Mouse (Mus musculus) lung, postnatal 4 days (tissue): ENCODE measurements at regions not wholly inside any gene's neighbourhood (a gene's known extent, or its start where the extent isn't known, plus 50 kb on each side); places are given as distances from the start of the nearest gene placed in this dataset.

Experiments
- DNase-seq, 2 experiments: peaks; one replicate each; pipeline ENCODE4 v3.0.0; 2021

DNA sequence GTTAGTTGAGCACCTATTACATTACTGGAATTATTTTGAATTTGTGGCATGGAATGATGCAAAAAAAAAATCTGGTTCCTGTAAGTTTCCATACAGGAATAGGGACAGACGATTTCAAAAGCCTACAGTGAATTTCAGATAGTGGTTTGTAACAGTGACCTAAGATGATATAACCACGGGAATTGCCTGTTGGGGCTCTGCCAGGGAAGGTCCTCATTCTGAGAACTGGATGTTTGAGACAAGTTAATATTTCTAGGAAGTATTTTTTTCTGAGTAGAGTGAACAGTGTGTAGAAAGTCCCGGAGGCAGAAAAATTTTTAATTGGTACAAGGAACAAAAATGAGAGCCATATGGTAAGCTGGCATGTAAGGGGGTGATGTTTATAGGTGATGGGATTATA, 171.3 kb upstream of the Prickle1 start:
- no peak for DNase-seq

DNA sequence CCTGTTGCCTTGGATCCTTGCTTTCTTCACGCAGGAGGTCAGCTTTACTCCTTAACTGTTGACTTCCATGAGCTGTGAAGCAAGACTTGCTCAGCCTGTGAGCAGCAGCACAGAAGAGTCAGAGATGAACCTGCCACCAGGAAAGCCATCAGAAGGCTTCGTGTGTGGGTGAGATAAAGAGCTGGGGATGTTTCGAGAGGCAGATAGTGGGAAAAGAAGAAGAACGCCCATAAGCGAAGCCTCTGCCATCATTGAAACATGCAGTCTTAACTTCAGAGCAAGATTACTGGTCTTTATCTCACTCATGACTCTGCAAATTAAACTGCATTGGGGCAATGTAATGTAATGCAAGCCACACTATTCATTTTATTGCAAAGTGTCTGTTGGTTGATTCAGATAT, 167.4 kb upstream of the Prickle1 start:
- DNase-seq, result no peak

DNA sequence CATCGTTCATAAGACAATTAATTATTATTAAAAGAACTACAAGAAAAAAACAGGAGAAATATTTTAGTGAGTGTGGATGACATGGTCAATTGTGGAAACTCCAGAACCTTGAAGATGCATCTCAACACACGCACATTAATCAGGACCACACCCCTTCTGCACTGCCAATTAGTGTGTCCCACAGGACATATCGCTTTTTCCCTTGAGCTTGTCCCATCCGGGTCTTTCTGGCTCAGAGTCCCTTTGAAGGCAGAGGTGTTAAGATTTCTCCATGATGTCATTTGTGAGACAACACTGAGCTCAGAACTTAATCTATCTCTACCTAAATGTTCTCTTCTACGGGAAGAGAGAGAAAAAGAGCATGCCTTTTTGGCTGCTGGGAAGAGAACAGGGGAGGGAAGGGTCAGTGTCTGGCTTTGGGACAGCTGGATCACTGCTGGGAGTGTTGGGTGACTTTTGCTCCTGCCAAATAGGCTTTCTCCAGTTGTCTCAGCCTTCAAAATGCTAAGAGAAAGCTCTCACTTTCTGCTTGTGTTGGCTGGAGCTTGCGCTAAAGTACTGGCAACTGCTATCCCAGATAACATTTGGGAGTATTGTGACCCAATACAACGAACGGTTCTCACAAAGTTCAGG, 162.6 kb upstream of the Prickle1 start:
- peak; percentile 33 to 67 for DNase-seq

DNA sequence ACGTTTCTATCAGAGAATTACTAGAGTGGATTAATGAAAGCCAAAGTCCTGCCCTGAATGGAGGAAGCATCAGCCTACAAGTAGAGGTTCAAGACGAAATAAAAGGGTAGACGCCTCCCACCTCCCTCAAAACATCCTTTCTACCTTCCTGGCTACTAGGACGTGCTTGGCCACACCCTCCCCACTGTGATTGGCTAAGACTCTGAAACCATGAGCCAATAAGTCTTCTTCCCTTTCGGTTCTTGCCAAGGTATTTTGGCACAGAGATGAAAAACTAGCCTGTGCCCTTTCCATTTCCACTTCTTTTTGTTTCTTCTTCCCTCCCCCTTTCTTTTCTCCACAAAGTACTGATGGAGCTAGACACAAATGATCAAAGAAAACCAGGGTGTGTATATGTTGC, 160.3 kb upstream of the Prickle1 start:
- DNase-seq, result no peak

DNA sequence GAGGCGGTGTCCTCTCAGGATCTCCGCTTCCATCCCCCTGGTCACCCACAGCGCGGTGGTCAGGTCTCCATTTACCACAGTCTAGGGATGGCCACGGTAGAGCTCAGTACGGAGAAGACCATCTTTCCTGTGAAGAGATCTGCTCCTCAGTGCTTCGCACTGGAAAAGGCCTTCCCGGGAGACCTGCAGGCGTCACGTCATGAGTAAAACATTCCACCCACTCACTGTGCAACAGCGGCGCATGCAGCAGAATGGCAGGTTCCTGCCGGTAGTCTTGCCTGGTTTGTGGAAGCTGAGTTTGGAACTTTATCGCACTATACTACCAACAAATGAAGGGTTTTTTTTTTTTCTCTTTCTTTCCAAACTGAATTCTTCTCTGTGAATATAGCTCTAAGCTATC, 156.1 kb upstream of the Prickle1 start:
- no peak for DNase-seq

DNA sequence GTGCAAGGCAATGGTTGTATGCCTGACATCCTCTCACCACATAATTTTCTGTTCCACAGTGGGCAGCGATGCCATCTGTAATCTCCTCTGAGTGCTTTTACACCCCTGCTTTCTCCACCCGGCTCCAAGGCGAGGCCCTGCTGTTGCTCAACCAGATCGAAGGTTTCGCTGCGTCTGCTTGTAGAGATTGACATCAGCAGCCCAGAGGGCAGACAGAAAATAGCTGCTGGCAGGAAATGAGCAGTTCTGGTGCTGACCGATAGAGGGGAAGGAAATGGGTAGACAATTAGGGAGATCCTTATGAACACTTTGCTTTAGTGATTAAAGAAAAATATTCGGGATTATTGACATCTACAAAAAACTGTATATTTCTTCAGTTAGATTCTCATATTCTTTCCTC, 155.3 kb upstream of the Prickle1 start:
- DNase-seq, result peak; percentile 54 to 59

DNA sequence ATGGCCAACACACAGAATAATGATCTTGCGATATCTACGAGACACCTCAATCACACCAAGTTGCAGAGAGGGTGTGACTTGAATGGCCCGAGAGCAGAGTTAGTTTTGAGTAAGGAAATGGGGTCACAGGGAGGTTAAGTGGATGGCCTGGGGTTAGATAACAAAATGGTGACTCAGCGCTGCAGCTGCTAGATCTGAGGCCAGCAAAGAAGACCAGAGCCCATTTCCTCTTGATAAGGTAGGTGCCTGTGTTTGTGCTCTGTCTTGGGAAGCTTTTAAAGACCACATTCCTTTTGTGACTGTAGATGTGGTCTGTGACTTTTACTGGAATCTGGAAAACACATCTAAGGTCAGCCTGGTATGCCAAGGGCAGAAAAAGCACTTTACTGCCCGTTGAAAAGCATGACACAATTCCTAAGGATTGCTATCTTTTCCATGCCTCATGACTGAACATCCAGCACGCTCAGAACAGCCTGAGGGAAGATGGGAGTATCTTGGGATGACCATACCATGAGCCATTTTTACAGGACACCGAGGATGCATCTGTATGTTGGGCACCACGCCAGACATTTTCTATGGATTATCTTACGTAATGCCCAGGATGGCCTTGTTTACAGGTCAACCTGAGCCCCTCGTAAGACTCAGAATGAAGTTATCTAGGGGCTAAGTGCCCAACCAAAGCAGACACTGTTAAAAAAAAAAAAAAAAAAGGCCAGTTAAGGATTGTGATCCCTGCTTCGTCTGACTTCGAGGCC, 148.7 kb upstream of the Prickle1 start:
- no peak for DNase-seq

DNA sequence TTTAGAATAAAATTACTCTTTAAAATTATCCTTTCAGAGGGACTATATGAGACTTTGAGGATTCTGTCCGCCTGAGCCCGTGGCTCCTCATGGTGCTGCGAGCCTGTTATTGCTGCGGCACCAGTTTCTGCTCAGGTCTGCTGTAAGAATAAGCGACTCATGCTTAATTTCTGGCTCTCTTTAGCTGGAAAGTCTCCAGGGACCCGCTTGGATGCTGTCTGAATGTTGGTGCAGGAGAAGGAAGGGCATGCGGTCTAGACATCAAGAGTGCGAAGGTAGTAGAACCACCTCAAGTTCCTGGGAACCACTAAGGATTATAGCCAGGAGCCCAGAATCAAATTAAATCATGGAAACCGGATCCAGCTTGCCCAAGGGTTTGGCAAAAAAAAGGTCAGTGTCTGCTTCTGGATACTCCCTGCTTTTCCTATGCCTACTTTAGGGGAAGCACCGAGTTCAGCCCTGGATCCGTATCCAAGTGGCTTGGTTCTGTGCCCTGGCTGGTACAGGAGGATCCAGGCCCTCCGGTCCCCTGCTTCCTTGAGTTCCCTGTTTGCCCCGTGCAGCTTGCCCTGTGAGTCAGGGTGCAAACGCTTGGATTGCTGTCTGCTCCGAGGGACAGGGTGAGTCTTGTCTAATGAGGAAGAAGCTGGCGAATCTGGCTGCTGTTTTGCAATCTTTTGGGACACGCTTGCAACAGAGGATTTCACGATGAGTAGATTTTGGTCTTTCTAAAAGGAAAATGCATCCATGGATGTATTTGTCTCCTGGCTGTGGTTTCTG, 138.2 kb upstream of the Prickle1 start:
- DNase-seq, result peak in 1 of 2 experiments; percentile 32

DNA sequence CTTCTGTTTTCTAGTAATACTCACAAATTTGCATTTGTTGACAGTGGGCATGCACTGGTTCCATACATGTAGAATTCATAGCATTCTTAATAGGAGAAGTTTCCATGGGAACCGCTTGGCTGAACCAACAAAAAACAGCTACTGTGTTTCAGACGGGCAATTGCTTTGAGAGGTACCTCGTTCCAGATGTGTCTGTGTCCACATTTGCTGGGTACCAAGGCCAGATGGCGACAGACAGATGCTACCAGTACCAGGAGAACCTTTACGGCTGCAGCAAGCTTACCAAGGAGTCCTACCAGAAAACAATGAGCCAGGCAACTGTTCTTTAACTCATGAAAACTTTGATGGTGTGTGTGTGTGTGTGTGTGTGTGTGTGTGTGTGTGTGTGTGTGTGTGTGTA, 137.1 kb upstream of the Prickle1 start:
- DNase-seq, result no peak

DNA sequence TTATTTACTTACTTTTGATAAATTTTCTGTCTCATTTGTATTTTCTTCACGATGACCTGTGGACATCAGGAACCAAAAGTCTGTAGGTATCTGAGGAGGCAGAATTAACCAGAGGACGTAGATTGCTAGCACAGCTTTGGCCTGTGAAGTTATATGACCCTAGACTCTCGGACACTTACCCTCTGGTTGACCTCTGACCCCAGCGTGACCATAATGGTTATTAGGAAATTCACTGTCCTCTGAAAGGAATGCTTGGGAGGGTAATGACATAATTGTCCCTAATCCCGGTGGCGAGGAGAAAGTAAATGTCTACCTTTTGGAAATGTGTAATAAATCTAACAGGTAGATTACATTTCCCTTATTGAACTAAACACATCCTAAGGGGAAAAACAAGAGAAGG, 135.5 kb upstream of the Prickle1 start:
- DNase-seq, result no peak

DNA sequence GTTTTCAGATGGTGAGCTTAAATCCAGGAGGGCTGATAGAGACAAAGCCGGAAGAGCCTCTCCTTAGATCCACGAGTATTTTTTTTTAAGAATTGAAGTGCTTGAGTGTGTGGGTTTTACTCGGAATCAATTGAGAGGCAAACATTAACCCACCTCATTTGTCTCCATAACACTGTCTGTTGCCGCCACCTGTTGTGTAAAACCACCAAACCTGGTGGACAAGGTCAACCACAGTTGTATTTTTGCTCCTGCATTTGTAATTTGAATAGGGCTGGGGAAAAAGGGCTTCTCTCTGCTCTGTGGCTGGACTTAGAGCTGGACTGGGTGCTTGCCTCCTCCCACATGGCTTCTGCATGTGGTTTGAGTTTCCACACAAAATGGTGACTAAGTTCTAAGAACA, 119.8 kb upstream of the Prickle1 start:
- no peak for DNase-seq

DNA sequence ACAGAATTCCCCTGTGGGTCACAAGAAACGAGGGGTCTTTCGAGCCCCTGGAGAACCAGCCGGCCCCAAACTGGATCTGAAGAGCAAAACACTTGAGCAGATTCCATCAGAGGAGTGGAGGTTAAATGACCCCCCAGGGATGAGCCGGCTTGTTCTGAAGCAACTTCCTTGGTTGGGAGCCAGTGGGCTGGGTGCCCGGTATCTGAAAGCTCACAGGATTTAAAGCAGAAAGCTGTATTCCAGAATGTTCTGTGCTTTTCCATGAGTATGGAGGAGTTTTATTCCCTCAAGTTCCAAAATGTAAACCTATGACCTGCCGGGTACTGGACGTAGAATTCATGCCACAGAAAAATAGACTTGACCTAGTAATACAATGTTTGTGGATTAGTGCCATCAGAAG, 117.7 kb upstream of the Prickle1 start:
- DNase-seq, result peak; percentile 80 to 91

DNA sequence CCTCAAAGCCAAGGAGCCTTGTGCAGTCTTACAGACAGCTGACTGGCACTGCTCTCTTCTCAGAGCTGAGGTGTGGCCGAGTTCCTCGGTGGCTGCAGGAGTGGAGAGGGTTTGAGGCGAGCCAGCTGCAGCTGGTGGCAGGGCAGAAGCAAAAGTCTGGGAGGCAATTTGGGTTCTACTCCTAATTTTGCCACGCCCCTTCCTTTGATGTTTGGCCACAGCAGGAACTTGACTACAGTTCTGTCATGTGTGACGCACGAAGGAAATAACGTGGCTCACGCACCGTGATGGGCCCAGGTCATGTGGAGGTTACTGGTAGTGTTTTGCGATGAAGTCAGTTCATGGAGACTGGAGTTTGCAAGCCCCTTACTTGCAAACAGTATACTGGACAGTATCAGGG, 116.9 kb upstream of the Prickle1 start:
- DNase-seq, result peak; percentile 47 to 54

DNA sequence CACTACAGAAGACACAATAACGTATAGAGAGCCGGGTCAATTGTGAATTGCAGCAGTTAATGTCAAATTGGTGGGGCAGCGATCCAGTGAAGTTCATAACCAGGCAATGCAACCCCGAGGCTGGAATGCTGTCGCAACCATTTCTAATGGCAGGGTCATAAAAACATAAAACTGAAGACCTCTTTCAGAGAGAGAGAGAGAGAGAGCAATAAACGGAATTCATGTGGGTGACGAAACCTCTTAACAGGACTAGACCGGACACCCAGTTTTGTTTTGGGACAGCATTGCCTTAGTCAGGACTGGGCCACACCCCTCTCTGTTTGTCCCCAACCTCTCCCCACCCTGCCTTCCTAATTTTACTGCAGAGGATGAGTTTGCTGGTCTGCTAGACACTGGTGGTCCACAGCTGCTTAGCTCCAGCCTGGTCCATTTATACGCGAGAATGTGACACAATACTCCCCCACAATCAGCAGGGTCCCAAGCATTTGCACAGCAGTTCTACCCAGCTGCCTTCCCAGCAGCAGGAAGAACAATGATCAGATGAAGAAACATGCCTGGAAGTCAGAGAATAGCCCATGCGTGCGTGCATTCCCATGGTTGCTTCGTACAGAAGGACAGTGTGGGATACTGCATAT, 115.6 kb upstream of the Prickle1 start:
- peak in 1 of 2 experiments; percentile 38 for DNase-seq

DNA sequence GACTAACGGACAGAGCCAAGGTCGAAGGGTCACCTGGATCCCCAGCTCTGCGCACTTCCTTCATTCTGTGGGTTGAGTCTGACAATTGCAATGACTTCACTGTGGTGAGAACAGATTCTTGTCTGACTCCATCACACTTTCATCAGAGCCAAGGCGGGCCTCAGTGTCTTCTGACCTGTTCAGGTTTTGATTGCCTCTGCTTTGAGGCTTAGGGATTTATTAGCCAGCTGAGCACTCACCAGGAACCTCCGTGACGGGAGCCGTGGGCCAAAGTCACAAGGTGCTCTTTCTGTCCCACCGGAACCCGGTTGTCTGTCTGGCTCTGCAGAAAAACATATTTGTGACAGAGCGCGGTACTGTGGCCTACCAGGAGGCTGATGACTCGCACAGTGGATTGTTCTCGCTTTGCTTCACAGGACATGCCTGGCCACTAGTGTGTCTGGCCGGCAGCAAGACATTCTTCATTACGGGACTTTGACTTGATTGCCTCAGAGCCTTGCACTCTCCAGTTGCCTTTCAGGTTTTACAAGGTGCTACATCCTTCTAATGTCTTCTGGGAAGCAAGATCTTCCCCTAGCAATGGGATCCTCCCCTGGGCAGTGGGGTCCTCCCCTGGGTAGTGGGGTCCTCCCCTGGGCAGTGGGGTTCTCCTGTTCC, 114.9 kb upstream of the Prickle1 start:
- no peak for DNase-seq

DNA sequence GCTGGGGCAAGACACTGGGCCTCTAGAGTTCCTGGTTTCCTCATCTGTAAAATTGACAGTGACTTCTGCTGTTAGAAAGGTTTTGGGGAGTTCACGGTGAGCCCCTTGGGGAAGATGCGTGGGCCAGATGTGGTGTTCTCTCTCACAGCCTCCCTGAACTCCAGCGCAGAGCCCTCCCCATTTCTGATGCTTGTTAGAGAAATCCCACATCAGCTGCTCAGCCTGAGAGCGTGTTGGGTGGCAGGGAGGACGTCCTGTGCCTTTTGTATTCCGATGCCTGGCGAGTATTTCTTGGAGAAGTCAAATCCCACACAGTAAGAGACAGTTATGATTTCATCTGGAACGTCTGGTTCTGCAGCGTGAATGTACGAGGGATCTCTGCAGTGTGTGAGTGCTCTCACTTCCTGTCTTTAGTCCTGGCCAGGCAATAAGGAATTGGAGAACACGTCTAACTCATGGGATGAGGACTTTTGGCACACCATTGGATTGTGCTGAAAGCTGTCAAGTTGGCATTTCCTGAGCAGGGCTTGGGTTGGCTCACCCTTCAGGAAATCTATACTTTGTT, 110.8 kb upstream of the Prickle1 start:
- DNase-seq, result no peak

DNA sequence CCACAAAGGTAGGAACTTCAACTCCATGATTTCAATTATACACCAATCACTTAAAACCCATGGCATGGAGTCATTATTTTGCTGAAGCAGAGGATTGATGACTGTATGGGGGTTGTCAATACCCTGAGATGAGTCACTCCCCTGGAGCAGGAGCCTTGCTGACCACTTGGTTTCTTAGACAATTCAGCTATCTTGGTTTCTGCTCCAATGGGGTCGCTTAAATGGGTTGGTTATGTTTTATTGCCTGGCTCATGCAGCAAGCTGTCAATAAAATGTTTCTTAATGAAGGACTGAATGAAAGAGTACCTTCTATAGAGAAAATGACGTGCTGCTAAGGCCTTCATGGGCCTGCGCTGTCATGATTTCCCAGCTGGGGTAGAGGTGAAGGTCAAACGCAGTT, 110.0 kb upstream of the Prickle1 start:
- DNase-seq, result no peak

DNA sequence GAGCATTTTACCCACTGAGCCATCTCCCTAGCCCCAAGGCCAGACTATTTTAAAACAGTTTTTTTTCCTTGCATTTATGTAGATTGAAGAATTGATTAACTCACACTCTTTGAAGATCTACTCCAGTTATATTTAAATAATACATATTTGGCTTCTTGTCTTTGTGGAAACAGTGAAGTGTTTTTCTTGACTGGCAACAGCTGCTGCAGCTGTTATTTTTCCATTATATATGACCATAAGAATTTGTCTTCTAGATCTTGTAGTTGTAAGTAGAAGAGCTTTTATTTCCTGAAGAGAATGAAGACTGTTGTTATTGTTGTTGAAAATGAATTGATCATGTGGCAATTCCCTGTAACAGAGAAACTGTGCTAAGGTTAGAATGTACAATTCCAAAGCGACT, 109.4 kb upstream of the Prickle1 start:
- DNase-seq, result no peak

DNA sequence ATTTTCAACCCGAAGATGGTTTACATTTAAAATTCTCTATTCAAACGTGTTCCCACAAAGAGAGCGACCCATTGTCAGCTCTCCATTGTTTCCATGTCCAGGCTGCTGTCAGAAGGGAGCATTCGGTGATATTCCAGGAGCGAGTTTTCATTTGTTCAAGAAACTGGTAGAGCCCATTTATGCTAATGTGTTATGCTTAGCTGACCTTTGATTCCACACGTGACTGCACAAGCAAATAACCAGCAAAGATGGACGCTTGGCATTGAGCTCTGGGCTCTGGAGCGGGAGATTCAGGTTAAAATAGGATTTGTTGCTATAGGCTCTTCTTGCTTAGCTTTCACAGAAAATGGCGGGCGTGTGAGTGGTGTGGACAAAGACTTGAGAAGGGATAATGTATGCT, 105.3 kb upstream of the Prickle1 start:
- DNase-seq, result no peak

DNA sequence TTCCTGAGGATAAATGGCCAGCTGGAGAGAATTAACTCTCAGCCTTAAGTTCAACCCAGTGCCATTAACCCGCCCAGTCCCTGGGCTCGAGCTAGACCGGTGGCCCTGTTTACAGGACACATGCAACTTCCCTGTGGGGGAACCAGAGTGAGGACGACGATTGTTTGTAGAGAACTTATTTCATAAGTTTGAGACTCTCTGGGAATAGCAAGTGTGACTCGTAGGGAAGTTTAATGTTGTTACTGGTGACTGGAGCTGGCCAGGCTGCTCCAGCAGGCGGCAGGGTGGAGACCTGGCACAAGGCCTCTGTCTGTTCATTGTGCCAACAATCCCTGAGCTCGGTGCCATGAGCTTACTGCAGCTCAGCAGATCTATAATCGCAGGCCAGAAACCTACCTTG, 104.3 kb upstream of the Prickle1 start:
- DNase-seq, result peak; percentile 49 to 63

DNA sequence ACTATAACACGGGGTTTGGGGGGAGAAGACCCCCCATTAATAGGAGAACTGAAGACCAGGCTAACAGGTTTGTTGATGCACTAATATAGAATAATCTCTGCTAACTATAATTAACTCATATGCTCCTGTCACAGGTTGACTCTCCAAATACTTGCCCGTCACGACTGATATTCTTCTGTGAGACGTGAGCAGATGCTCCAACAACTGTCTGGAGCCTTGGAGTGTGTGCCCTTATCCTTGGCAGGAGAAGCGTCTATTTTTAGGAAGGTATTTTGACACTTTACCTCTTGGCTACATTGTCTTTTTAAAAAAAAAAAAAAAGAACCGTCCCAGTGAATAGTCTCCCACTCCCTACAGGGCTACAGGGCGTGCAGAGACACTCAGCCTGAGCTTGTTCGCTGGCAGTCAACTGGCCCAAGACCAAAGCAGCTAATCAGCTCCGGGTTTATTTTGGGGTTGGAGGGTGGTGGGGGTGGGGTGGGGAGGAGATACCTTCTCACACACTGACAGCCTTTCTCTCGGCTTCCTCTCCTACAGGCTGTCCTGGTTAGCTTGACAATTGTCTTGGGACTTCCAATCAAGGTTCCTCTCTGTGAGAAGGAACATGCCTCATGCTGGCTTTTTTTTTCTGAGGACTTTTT, 102.6 kb upstream of the Prickle1 start:
- DNase-seq, result peak; percentile 33 to 60

DNA sequence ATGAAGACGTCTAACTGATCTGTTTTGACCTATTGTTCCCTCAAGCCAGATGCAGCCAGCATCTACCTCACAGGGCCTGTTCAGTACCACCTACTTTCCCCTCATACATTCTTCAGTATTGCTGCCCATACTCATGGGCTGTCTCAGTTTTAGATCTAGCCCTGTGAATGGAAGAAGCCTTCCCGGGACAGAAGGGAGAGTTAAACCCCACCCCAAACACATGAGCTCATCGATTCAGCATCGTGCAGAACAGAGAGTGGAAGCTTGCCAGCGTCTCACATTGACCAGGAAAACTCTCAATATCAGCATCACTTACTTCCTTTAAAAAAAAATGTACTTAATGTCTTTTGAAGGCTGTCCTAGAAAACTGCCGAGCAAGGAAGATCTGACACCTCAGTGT, 95.0 kb upstream of the Prickle1 start:
- no peak for DNase-seq
